In genomic region chr11:22872307-22872680, GRCm38 (mm10) we compare ENCODE assay signal across 10 mouse cellular contexts. TPM values are rescaled to one million over a fixed set of nuclear protein-coding genes. Genes with fewer than 3 reads are reported as not detected.
A peak's percentile ranks its signal among the peaks of the same experiment; 100 is the strongest.
DNase-seq lines count a peak whose midpoint lies in the region; ATAC-seq and TF ChIP-seq lines count a peak whose summit lies in the region.
"Had no signal": no experiment of that assay in that cellular context is flagged by ENCODE, and none has a peak within 500 bp of the region (broad histone marks: within the 10 kb centered on the region; RNA-seq: fewer than 3 reads in every experiment).

No protein-coding gene starts in this region.

- peak overlapping the region; percentile 72 for H3K27ac ChIP-seq in kidney, adult 2 months (ENCODE audit: insufficient read depth, low read depth, low read length)
- H3K27ac ChIP-seq in liver, embryonic 12.5 days: peak overlapping the region; percentile 50; the same call in 1 of the 2 replicates
- H3K27ac ChIP-seq: embryonic facial prominence, embryonic 12.5 days; neural tube, embryonic 13.5 days had no signal

- TF ChIP-seq CTCF in kidney, adult 2 months (conservative IDR thresholded peaks at IDR 0.05; ENCODE audit: insufficient read depth, insufficient read length, low read depth, low read length): no peak
- no peak for TF ChIP-seq CTCF in G1E (IDR thresholded peaks at IDR 0.05; ENCODE audit: low read depth, low read length)

- TF ChIP-seq POLR2A in kidney, adult 2 months (IDR thresholded peaks at IDR 0.05; ENCODE audit: low read depth, low read length): no peak

- no peaks in the 10 kb centered on the region for H3K36me3 ChIP-seq in kidney, adult 2 months (ENCODE audit: control insufficient read depth, insufficient read depth, low read length)
- H3K36me3 ChIP-seq in G1E (replicated peaks): no peaks in the 10 kb centered on the region
- H3K36me3 ChIP-seq in liver, embryonic 12.5 days: no peaks in the 10 kb centered on the region
- H3K36me3 ChIP-seq: embryonic facial prominence, embryonic 12.5 days; neural tube, embryonic 13.5 days had no signal

- H3K27me3 ChIP-seq in kidney, adult 2 months (replicated peaks; ENCODE audit: control insufficient read depth, insufficient read depth, low read length): no peaks in the 10 kb centered on the region
- peaks cover 11% of the 10 kb centered on the region; the same call in 1 of the 2 replicates for H3K27me3 ChIP-seq in G1E (ENCODE audit: insufficient read depth, low read length)
- H3K27me3 ChIP-seq in liver, embryonic 12.5 days (replicated peaks): no peaks in the 10 kb centered on the region
- H3K27me3 ChIP-seq: embryonic facial prominence, embryonic 12.5 days; neural tube, embryonic 13.5 days had no signal

- peak overlapping the region; percentile 7; the same call in 1 of the 2 replicates for H3K9ac ChIP-seq in liver, embryonic 12.5 days
- H3K9ac ChIP-seq: embryonic facial prominence, embryonic 12.5 days; neural tube, embryonic 13.5 days had no signal

- H3K9me3 ChIP-seq in G1E (replicated peaks): no peaks in the 10 kb centered on the region
- H3K9me3 ChIP-seq in liver, embryonic 12.5 days (replicated peaks): no peaks in the 10 kb centered on the region
- H3K9me3 ChIP-seq: embryonic facial prominence, embryonic 12.5 days; neural tube, embryonic 13.5 days had no signal

- intact Hi-C loops in left cerebral cortex, postnatal 14 days (cut with DNase I): no loop called here

- peaks cover 15% of the 10 kb centered on the region for H3K4me1 ChIP-seq in kidney, adult 2 months (ENCODE audit: control insufficient read depth, insufficient read depth, low read length)
- peaks cover 35% of the 10 kb centered on the region for H3K4me1 ChIP-seq in G1E (ENCODE audit: insufficient read depth, low read depth, low read length)
- peaks cover 43% of the 10 kb centered on the region for H3K4me1 ChIP-seq in liver, embryonic 12.5 days
- H3K4me1 ChIP-seq: embryonic facial prominence, embryonic 12.5 days had no signal

- H3K4me2 ChIP-seq in liver, embryonic 12.5 days: peak overlapping the region; percentile 60
- H3K4me2 ChIP-seq: embryonic facial prominence, embryonic 12.5 days; neural tube, embryonic 13.5 days had no signal

- 19% methylated on average over 4 of the region's 4 CpGs for WGBS in kidney, adult 2 months
- WGBS in liver, embryonic 12.5 days (ENCODE audit: insufficient replicate concordance): 18% methylated on average over 4 of the region's 4 CpGs

- no peak for ATAC-seq in G1E (ENCODE audit: extremely low read depth, insufficient number of reproducible peaks, low FRiP score, poor library complexity, severe bottlenecking)
- ATAC-seq in liver, embryonic 12.5 days: no peak

- DNase-seq in kidney, adult 2 months: no peak
- DNase-seq in kidney, adult 18-20 months: no peak
- DNase-seq in CD4-positive, CD25-positive, alpha-beta regulatory T cell, adult 2 months (ENCODE audit: low read depth, low spot score): peak; percentile 34
- no peak for DNase-seq in G1E (ENCODE audit: low spot score)
- no peak for DNase-seq in yolk sac, embryonic 10.5 days (ENCODE audit: low spot score)
- no peak for DNase-seq in left cerebral cortex, postnatal 14 days (ENCODE audit: low spot score in 2 of 2)
- DNase-seq: right cerebral cortex, postnatal 4 days had no signal

- H3K4me3 ChIP-seq in kidney, adult 2 months (ENCODE audit: insufficient read depth, low read depth, low read length): peak overlapping the region; percentile 27; the same call in 1 of the 2 replicates
- peak overlapping the region; percentile 50; the same call in 1 of the 2 replicates for H3K4me3 ChIP-seq in G1E (ENCODE audit: low read depth, low read length)
- H3K4me3 ChIP-seq in liver, embryonic 12.5 days: peak overlapping the region; percentile 39
- H3K4me3 ChIP-seq: embryonic facial prominence, embryonic 12.5 days; neural tube, embryonic 13.5 days had no signal

RNA-seq across cellular contexts. Expression of gene B3gnt2, which starts 11.5 kb away (rescaled TPM):
- polyA plus RNA-seq in kidney, adult 2 months (2012; rRNA removed): 19.5 and 21.0 TPM in 2 replicates
- 57.9 and 65.7 TPM in 2 replicates for total RNA-seq in G1E (2014; fragmentation: Nextera tagmentation)
- 26.3 and 43.4 TPM in 2 replicates for total RNA-seq in G1E (2017)
- polyA plus RNA-seq in G1E (2012): 8.8 and 11.5 TPM in 2 replicates
- polyA plus RNA-seq in liver, embryonic 12.5 days (2016; fragmentation: Nextera tagmentation; extraction: Ambion mirVana): 4.8 and 5.5 TPM in 2 replicates
- 10 to 100 TPM in 1 of 2 experiments, 1 to 10 TPM in 1; 7.9 to 14.4 TPM for total RNA-seq in left cerebral cortex, postnatal 14 days (2021)
